Mouse (Mus musculus) neural tube, embryonic 12.5 days (tissue): ENCODE measurements at regions not wholly inside any gene's neighbourhood (a gene's known extent, or its start where the extent isn't known, plus 50 kb on each side); places are given as distances from the start of the nearest gene placed in this dataset.

Experiments
- ATAC-seq: fragments of 200-750 bp; cut with Nextera tagmentation; 2 replicates; pipeline ENCODE4 v1.8.0; 2017; ENCODE audit warnings: low read depth, mild to moderate bottlenecking, moderate TSS enrichment, moderate library complexity; ENCODE audit not compliant: low FRiP score
- H3K27ac ChIP-seq: fragments of 300-500 bp; sonication (generic); 2 replicates; pipeline ENCODE4 v1.5.1; 2016
- H3K27me3 ChIP-seq: fragments of 300-500 bp; sonication (generic); replicated peaks from 2 replicates; pipeline ENCODE4 v1.6.1; 2016; ENCODE audit warnings: mild to moderate bottlenecking
- H3K36me3 ChIP-seq: fragments of 300-500 bp; sonication (generic); 2 replicates; pipeline ENCODE4 v1.6.1; 2016; ENCODE audit warnings: mild to moderate bottlenecking
- H3K4me1 ChIP-seq: fragments of 300-500 bp; sonication (generic); 2 replicates; pipeline ENCODE4 v1.6.1; 2016
- H3K4me2 ChIP-seq: fragments of 300-500 bp; sonication (generic); replicated peaks from 2 replicates; pipeline ENCODE4 v1.6.1; 2016; ENCODE audit warnings: mild to moderate bottlenecking
- H3K4me3 ChIP-seq: fragments of 300-500 bp; sonication (generic); 2 replicates; pipeline ENCODE4 v1.5.1; 2016
- H3K9ac ChIP-seq: fragments of 300-500 bp; sonication (generic); 2 replicates; pipeline ENCODE4 v1.6.1; 2016; ENCODE audit warnings: mild to moderate bottlenecking
- H3K9me3 ChIP-seq: fragments of 300-500 bp; sonication (generic); 2 replicates; pipeline ENCODE4 v1.6.1; 2016; ENCODE audit warnings: mild to moderate bottlenecking
- WGBS: fragments of 180-500 bp; shearing (Covaris S2); methylation state at CpG from one replicate; pipeline ENCODE4 v1.1.7; 2016; 5-methylcytosine and 5-hydroxymethylcytosine counted together

GRCm38 (mm10) chr13:111136392-111136791 lies 118.4 kb upstream of the Actbl2 start:
- no peaks in the 10 kb centered on the region for H3K4me1 ChIP-seq
- 98% methylated on average over 3 of the region's 3 CpGs for WGBS
- ATAC-seq: no peak
- no peak overlapping the region for H3K27ac ChIP-seq
- H3K4me3 ChIP-seq: no peak overlapping the region
- no peaks in the 10 kb centered on the region for H3K36me3 ChIP-seq
- H3K9me3 ChIP-seq: no peaks in the 10 kb centered on the region
- H3K9ac ChIP-seq: no peak overlapping the region
- H3K27me3 ChIP-seq: no peaks in the 10 kb centered on the region
- H3K4me2 ChIP-seq: no peak overlapping the region

DNA sequence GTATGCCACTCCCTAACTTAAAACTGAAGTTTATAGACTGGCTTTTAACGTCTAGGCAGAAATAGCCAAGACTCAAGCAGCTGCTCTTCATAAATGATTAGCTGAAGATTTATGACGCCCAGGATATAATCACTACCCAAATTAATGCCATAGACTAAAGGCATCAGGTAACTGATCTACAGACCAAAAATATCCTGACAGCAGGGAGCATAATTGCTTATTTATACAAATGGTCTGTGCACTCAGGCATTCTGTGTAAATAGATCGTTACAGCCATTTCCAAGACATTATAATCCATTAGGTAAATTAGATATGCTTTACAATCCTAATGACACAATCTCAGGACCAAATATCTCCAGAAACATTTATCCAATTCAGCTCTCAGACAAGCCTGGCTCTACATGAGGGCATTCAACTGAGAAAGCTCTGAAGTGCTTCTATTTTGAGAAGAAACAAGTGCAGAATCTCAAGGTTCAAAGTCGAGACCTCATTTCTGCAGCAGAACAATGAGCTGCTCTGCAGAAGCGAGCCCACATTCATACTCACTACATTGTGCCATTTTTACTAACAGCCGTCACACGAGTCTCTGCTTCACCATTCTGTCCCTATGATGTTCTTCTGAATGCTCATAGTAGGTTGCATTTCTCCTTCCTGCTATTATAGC lies 111.9 kb upstream of the Actbl2 start:
- H3K4me2 ChIP-seq: no peak overlapping the region
- no peak overlapping the region for H3K4me3 ChIP-seq
- no peak overlapping the region for H3K27ac ChIP-seq
- 76% methylated on average over 7 of the region's 7 CpGs for WGBS
- no peak for ATAC-seq
- H3K9me3 ChIP-seq: no peaks in the 10 kb centered on the region
- no peaks in the 10 kb centered on the region for H3K4me1 ChIP-seq
- H3K36me3 ChIP-seq: no peaks in the 10 kb centered on the region
- H3K27me3 ChIP-seq: no peaks in the 10 kb centered on the region
- H3K9ac ChIP-seq: no peak overlapping the region

GRCm38 (mm10) chr13:111144721-111145120 lies 110.1 kb upstream of the Actbl2 start:
- Histone ChIP-seq H3K27ac (no peak overlapping the region), H3K27me3 (no peaks in the 10 kb centered on the region), H3K9ac (no peak overlapping the region), H3K4me2 (no peak overlapping the region), H3K4me3 (no peak overlapping the region), H3K4me1 (no peaks in the 10 kb centered on the region), H3K9me3 (no peaks in the 10 kb centered on the region), H3K36me3 (no peaks in the 10 kb centered on the region)
- ATAC-seq: no peak
- WGBS: 82% methylated on average over 3 of the region's 3 CpGs

DNA sequence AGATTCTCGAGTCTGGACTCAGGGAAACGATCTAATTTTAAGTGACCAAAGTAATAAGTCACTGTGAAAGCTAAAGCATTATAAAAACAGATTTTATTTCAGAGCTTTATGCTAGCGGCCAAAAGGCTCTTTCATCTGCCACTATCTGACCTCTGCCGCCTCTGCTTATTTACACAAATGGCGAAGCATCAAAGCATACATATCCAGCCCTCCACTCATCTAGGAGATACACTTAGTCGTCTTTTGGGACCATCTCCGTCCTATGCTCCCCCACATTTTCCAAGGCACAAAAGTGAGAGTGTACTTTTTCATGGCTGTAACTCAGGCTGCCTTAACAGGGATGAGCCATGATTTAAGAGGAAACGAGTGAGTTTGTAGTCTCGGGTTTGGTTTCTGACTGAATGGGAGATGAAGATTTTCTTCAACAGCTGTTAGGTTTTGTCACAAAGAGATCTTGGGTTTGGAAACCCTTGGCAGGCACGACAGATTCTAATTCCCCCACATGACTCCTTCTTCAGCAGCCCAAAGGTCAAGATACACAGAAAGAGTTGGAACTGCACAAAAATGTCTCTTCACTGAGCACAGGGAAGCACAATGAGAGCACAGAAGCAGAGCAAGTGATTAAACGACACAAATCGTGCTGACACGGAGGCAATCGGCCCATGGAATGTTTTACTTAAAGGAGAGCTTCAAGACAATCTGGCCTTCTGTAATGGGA lies 96.7 kb upstream of the Actbl2 start:
- no peak overlapping the region for H3K4me3 ChIP-seq
- no peak overlapping the region for H3K27ac ChIP-seq
- no peaks in the 10 kb centered on the region for H3K27me3 ChIP-seq
- no peaks in the 10 kb centered on the region for H3K36me3 ChIP-seq
- no peaks in the 10 kb centered on the region for H3K4me1 ChIP-seq
- H3K4me2 ChIP-seq: no peak overlapping the region
- H3K9me3 ChIP-seq: no peaks in the 10 kb centered on the region
- 70% methylated on average over 14 of the region's 14 CpGs for WGBS
- H3K9ac ChIP-seq: no peak overlapping the region
- ATAC-seq: no peak

- Histone ChIP-seq H3K9me3 (no peaks in the 10 kb centered on the region), H3K27me3 (no peaks in the 10 kb centered on the region), H3K9ac (no peak overlapping the region), H3K4me2 (no peak overlapping the region), H3K4me3 (no peak overlapping the region), H3K27ac (no peak overlapping the region), H3K4me1 (no peaks in the 10 kb centered on the region), H3K36me3 (no peaks in the 10 kb centered on the region)
- ATAC-seq: no peak
These were observed 95.3 kb upstream of the Actbl2 start for GRCm38 (mm10) chr13:111159498-111159897.

- Histone ChIP-seq H3K36me3 (no peaks in the 10 kb centered on the region), H3K4me1 (no peaks in the 10 kb centered on the region), H3K4me3 (no peak overlapping the region), H3K27ac (no peak overlapping the region), H3K9me3 (no peaks in the 10 kb centered on the region), H3K27me3 (no peaks in the 10 kb centered on the region), H3K4me2 (no peak overlapping the region), H3K9ac (no peak overlapping the region)
- 84% methylated on average over 2 of the region's 2 CpGs for WGBS
- no peak for ATAC-seq
These were observed 89.3 kb upstream of the Actbl2 start for GRCm38 (mm10) chr13:111165538-111165937.

- no peak for ATAC-seq
- 73% methylated on average over 5 of the region's 5 CpGs for WGBS
- Histone ChIP-seq H3K27me3 (no peaks in the 10 kb centered on the region), H3K9ac (no peak overlapping the region), H3K4me2 (no peak overlapping the region), H3K4me1 (no peaks in the 10 kb centered on the region), H3K9me3 (no peaks in the 10 kb centered on the region), H3K4me3 (no peak overlapping the region), H3K36me3 (no peaks in the 10 kb centered on the region), H3K27ac (no peak overlapping the region)
These were observed 84.3 kb upstream of the Actbl2 start for GRCm38 (mm10) chr13:111170269-111171165.

- Histone ChIP-seq H3K36me3 (no peaks in the 10 kb centered on the region), H3K4me2 (no peak overlapping the region), H3K4me3 (no peak overlapping the region), H3K27me3 (no peaks in the 10 kb centered on the region), H3K27ac (no peak overlapping the region), H3K9me3 (no peaks in the 10 kb centered on the region), H3K9ac (no peak overlapping the region), H3K4me1 (no peaks in the 10 kb centered on the region)
- ATAC-seq: no peak
- WGBS: 88% methylated on average over 6 of the region's 6 CpGs
These were observed 75.6 kb upstream of the Actbl2 start for GRCm38 (mm10) chr13:111179186-111179585.

DNA sequence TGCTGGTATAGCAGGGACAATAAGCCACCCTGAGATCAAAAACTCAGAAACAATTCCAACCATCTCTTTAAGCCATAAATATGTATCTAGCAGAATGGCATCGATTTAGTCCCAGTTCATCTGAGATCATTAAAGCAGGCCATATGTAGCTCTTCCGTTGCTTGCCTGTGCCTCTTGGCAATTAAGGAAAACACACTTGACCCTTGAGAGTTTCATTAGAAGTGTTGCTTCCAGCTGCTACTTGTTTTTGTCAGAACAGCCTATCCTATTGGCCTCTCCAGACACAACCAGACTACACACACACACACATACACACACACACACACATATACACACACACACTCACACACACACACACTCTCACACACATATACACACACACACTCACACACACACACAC lies 71.5 kb upstream of the Actbl2 start:
- no peak overlapping the region for H3K27ac ChIP-seq
- no peaks in the 10 kb centered on the region for H3K36me3 ChIP-seq
- no peak overlapping the region for H3K9ac ChIP-seq
- H3K4me1 ChIP-seq: no peaks in the 10 kb centered on the region
- no peak overlapping the region for H3K4me2 ChIP-seq
- H3K9me3 ChIP-seq: no peaks in the 10 kb centered on the region
- 71% methylated on average over 2 of the region's 2 CpGs for WGBS
- no peak overlapping the region for H3K4me3 ChIP-seq
- no peak for ATAC-seq
- no peaks in the 10 kb centered on the region for H3K27me3 ChIP-seq

- no peaks in the 10 kb centered on the region for H3K9me3 ChIP-seq
- WGBS: 85% methylated on average over 4 of the region's 4 CpGs
- H3K9ac ChIP-seq: no peak overlapping the region
- H3K36me3 ChIP-seq: no peaks in the 10 kb centered on the region
- ATAC-seq: no peak
- no peaks in the 10 kb centered on the region for H3K4me1 ChIP-seq
- H3K4me3 ChIP-seq: no peak overlapping the region
- no peak overlapping the region for H3K4me2 ChIP-seq
- no peaks in the 10 kb centered on the region for H3K27me3 ChIP-seq
- no peak overlapping the region for H3K27ac ChIP-seq
These were observed 69.0 kb upstream of the Actbl2 start for GRCm38 (mm10) chr13:111185799-111186198.

GRCm38 (mm10) chr13:111186833-111187232 lies 68.0 kb upstream of the Actbl2 start:
- H3K4me2 ChIP-seq: no peak overlapping the region
- H3K9ac ChIP-seq: no peak overlapping the region
- no peaks in the 10 kb centered on the region for H3K4me1 ChIP-seq
- no peak overlapping the region for H3K4me3 ChIP-seq
- H3K27ac ChIP-seq: no peak overlapping the region
- no peaks in the 10 kb centered on the region for H3K27me3 ChIP-seq
- no peaks in the 10 kb centered on the region for H3K9me3 ChIP-seq
- no peak for ATAC-seq
- 87% methylated on average over 2 of the region's 2 CpGs for WGBS
- no peaks in the 10 kb centered on the region for H3K36me3 ChIP-seq

- peaks cover 6% of the 10 kb centered on the region; the same call in 1 of the 2 replicates for H3K4me1 ChIP-seq
- H3K27me3 ChIP-seq: no peaks in the 10 kb centered on the region
- no peak for ATAC-seq
- no peak overlapping the region for H3K9ac ChIP-seq
- WGBS: 76% methylated on average over 2 of the region's 2 CpGs
- H3K4me3 ChIP-seq: no peak overlapping the region
- H3K27ac ChIP-seq: no peak overlapping the region
- no peaks in the 10 kb centered on the region for H3K36me3 ChIP-seq
- no peak overlapping the region for H3K4me2 ChIP-seq
- no peaks in the 10 kb centered on the region for H3K9me3 ChIP-seq
These were observed 60.9 kb upstream of the Actbl2 start for GRCm38 (mm10) chr13:111193919-111194318.
